Mouse (Mus musculus): ENCODE results near the gene Arhgef40. TPM values are rescaled to one million over a fixed set of nuclear protein-coding genes. Genes with fewer than 3 reads are reported as not detected.
A peak's percentile ranks its signal among the peaks of the same experiment; 100 is the strongest.

Gene Arhgef40
- polyA plus RNA-seq, 1 experiment = 48.0 TPM

DNA sequence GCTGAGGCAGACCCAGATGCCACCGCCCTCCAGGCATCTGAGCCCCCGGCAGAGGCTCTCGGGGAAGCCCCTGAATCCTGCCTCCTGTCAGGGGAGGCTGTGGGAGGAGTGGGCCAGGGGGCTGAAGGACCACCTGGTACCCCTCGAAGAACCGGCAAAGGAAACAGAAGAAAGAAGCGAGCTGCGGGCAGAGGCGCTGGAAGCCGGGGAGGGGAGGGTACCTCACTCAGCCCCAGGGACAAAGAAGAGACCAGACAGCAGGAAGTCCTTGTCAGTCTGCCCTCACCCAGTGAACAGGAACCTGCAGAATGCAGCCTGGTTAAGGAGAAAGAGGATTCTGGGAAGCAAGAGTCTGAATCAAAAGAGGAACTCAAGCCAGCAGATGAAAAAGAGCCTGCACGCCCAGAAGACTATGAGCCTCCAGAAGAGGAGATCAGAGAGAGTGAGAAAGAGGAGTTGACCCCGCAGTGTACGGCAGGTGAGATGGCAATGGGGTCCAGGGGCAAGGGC, 5.0 kb downstream of the Arhgef40 start:
- no peak for DNase-seq
- TF ChIP-seq CTCF (IDR thresholded peaks at IDR 0.05; ENCODE audit: borderline replicate concordance, insufficient read depth, low read depth, low read length) = no peak
- no peak for TF ChIP-seq POLR2A (IDR thresholded peaks at IDR 0.05; ENCODE audit: borderline replicate concordance, insufficient read depth, low read length)
- no peak overlapping the region for H3K27ac ChIP-seq (ENCODE audit: insufficient read depth, low read length)
- H3K4me3 ChIP-seq (replicated peaks; ENCODE audit: insufficient read depth, low read depth, low read length) = no peak overlapping the region
- WGBS = 71% methylated on average over 12 of the region's 12 CpGs
- no peaks in the 10 kb centered on the region for H3K27me3 ChIP-seq (ENCODE audit: control insufficient read depth, insufficient read depth, low read length)
- H3K4me1 ChIP-seq (ENCODE audit: control insufficient read depth, insufficient read depth, low read length) = no peaks in the 10 kb centered on the region

DNA sequence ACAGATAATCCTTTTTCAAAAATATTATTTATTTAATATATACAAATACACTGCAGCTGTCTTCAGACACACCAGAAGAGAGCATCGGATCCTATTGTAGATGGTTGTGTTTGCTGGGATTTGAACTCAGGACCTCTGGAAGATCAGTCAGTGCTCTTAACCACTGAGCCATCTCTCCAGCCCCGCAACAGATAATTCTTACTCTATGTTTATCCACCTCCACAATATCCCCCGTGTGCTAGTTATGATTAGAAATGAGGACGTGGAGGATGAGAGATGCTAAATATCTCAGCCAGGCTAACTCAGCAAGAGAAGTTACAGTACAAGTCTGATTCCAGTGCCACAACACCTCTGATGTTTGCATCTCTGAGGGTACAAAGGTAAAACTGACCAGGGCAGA, 9.9 kb downstream of the Arhgef40 start:
- Histone ChIP-seq H3K27me3 (ENCODE audit: control insufficient read depth, insufficient read depth, low read length) (no peaks in the 10 kb centered on the region), H3K27ac (ENCODE audit: insufficient read depth, low read length) (no peak overlapping the region), H3K4me3 (replicated peaks; ENCODE audit: insufficient read depth, low read depth, low read length) (no peak overlapping the region), H3K4me1 (ENCODE audit: control insufficient read depth, insufficient read depth, low read length) (no peaks in the 10 kb centered on the region)
- no peak for DNase-seq
- TF ChIP-seq POLR2A (IDR thresholded peaks at IDR 0.05; ENCODE audit: borderline replicate concordance, insufficient read depth, low read length) = no peak
- no peak for TF ChIP-seq CTCF (IDR thresholded peaks at IDR 0.05; ENCODE audit: borderline replicate concordance, insufficient read depth, low read depth, low read length)
- WGBS = 95% methylated on average over 4 of the region's 4 CpGs

DNA sequence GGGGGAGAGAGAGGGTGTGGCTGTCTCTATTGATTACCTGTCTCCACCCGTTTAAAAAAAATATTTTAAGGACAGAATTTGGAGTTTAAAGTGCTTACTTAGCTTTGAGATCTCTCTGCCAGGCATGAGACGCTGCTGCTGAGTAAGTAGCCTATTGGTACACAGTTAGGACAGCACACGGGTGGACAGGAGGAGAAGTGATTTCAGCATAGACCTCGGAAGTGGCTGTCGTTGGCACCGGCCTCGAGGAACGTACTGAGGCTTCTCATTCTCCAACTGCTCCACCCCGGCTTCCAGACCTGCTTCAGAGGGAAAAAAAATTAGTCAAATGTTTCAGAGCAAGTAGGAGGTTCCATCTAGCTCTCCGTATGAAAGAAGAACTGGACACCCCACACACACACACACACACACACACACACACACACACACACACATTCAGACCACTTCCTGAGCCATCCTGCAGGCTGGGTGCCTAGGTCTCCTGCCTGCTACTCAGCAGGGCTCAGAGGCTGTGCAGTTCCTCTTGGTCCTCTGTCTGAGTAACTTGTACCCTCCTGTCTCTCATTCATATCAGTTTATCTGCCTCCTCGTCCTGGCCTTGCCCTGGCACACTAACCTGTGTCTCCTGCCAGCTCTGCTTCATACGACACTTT, 10.8 kb downstream of the Arhgef40 start:
- 64% methylated on average over 12 of the region's 12 CpGs for WGBS
- no peak for DNase-seq
- TF ChIP-seq POLR2A (IDR thresholded peaks at IDR 0.05; ENCODE audit: borderline replicate concordance, insufficient read depth, low read length) (no peak), CTCF (IDR thresholded peaks at IDR 0.05; ENCODE audit: borderline replicate concordance, insufficient read depth, low read depth, low read length) (no peak)
- Histone ChIP-seq H3K4me1 (ENCODE audit: control insufficient read depth, insufficient read depth, low read length) (no peaks in the 10 kb centered on the region), H3K27me3 (ENCODE audit: control insufficient read depth, insufficient read depth, low read length) (no peaks in the 10 kb centered on the region), H3K4me3 (replicated peaks; ENCODE audit: insufficient read depth, low read depth, low read length) (no peak overlapping the region), H3K27ac (ENCODE audit: insufficient read depth, low read length) (no peak overlapping the region)

DNA sequence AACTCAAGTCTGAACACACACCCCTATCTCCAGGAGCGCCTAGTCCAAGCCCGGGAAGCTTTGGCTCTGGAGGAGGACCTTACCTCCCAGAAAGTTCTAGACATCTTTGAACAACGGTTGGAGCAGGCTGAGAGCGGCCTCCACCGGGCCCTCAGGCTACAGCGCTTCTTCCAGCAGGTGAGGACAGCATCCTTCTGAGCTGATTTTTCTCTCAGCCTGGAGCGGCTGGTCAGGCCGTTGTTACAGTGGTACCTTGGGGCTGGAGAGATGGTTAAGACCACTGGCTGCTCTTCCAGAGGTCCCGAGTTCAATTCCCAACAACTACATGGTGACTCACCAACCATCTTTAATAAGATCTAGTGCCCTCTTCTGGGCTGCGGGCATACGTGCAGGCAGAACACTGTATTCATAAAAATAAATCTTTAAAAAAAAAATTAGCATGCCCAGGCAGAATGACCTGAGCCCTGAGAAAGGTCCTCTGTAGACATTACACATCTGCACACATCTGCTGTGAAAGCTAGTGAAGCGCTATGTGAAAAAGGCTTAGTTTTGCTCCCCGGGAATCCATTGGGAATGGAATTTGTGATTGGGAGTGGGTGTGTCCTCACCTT, 11.8 kb downstream of the Arhgef40 start:
- H3K27me3 ChIP-seq (ENCODE audit: control insufficient read depth, insufficient read depth, low read length) = no peaks in the 10 kb centered on the region
- no peak overlapping the region for H3K27ac ChIP-seq (ENCODE audit: insufficient read depth, low read length)
- TF ChIP-seq POLR2A (IDR thresholded peaks at IDR 0.05; ENCODE audit: borderline replicate concordance, insufficient read depth, low read length) = no peak
- peak; percentile 41; the same call in 1 of the 2 replicates for TF ChIP-seq CTCF (IDR thresholded peaks at IDR 0.05; ENCODE audit: borderline replicate concordance, insufficient read depth, low read depth, low read length)
- DNase-seq = no peak
- no peak overlapping the region for H3K4me3 ChIP-seq (replicated peaks; ENCODE audit: insufficient read depth, low read depth, low read length)
- WGBS = 82% methylated on average over 13 of the region's 13 CpGs
- H3K4me1 ChIP-seq (ENCODE audit: control insufficient read depth, insufficient read depth, low read length) = no peaks in the 10 kb centered on the region

DNA sequence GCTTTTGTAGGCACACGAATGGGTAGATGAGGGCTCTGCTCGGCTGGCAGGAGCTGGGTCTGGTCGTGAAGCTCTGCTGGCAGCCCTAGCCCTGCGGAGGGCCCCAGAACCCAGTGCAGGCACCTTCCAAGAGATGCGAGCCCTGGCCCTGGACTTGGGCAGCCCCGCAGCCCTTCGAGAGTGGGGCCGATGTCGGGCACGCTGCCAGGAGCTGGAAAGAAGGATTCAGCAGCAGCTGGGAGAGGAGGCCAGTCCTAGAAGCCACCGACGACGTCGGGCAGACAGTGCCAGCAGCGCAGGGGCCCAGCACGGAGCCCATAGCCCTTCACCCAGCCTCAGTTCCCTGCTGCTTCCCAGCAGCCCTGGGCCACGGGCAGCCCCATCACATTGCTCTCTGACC, 12.3 kb downstream of the Arhgef40 start:
- no peak for DNase-seq
- no peak overlapping the region for H3K27ac ChIP-seq (ENCODE audit: insufficient read depth, low read length)
- H3K27me3 ChIP-seq (ENCODE audit: control insufficient read depth, insufficient read depth, low read length) = no peaks in the 10 kb centered on the region
- H3K4me1 ChIP-seq (ENCODE audit: control insufficient read depth, insufficient read depth, low read length) = peaks cover 1% of the 10 kb centered on the region; the same call in 1 of the 2 replicates
- WGBS = 21% methylated on average over 17 of the region's 17 CpGs
- TF ChIP-seq CTCF (IDR thresholded peaks at IDR 0.05; ENCODE audit: borderline replicate concordance, insufficient read depth, low read depth, low read length) = no peak
- no peak for TF ChIP-seq POLR2A (IDR thresholded peaks at IDR 0.05; ENCODE audit: borderline replicate concordance, insufficient read depth, low read length)
- H3K4me3 ChIP-seq (replicated peaks; ENCODE audit: insufficient read depth, low read depth, low read length) = no peak overlapping the region

DNA sequence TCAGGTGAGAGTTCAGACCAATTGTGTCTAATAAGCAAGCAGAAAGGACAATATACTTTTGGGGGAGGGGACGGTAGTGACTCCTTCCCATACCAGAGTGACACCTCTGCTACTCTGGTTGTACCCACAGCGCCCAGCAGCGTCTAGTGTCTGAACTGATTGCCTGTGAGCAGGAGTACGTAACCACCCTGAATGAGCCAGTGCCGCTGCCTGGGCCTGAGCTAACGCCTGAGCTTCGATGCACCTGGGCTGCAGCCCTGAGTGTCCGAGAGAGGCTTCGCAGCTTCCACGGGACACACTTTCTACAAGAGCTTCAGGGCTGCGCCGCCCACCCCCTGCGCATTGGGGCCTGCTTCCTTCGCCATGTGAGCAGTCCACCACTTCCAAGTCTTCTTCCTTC, 13.0 kb downstream of the Arhgef40 start:
- 86% methylated on average over 14 of the region's 14 CpGs for WGBS
- Histone ChIP-seq H3K4me3 (replicated peaks; ENCODE audit: insufficient read depth, low read depth, low read length) (no peak overlapping the region), H3K4me1 (ENCODE audit: control insufficient read depth, insufficient read depth, low read length) (peaks cover 3% of the 10 kb centered on the region; the same call in 1 of the 2 replicates), H3K27me3 (ENCODE audit: control insufficient read depth, insufficient read depth, low read length) (no peaks in the 10 kb centered on the region), H3K27ac (ENCODE audit: insufficient read depth, low read length) (no peak overlapping the region)
- TF ChIP-seq POLR2A (IDR thresholded peaks at IDR 0.05; ENCODE audit: borderline replicate concordance, insufficient read depth, low read length) (no peak), CTCF (IDR thresholded peaks at IDR 0.05; ENCODE audit: borderline replicate concordance, insufficient read depth, low read depth, low read length) (no peak)
- DNase-seq = no peak

DNA sequence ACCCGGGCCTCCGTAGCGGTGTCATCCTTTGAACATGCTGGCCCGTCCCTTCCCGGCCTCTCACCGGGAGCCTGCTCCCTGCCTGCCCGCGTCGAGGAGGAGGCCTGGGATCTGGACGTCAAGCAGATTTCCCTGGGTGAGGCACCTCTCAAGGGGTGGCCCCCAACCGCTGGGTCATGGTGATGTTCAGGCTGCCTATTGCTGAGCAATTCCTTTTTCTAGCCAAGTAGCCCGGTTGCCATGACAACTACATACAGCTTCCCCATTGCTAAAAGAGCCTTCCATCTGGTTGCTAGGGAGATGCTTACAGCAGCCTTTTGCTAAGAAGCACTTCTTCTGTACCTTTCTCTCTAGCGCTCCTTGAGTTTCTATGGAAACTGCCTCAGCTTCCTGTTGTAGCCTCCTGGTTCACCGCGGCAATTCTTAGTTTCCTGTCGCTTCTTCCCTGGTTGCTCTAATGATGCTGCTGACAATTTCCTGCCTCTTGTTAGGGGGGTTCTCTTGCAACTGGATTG, 19.5 kb downstream of the Arhgef40 start:
- peak in 1 of 2 experiments; percentile 73 for DNase-seq
- WGBS = 6% methylated on average over 16 of the region's 16 CpGs
- H3K4me3 ChIP-seq (replicated peaks; ENCODE audit: insufficient read depth, low read depth, low read length) = no peak overlapping the region

DNA sequence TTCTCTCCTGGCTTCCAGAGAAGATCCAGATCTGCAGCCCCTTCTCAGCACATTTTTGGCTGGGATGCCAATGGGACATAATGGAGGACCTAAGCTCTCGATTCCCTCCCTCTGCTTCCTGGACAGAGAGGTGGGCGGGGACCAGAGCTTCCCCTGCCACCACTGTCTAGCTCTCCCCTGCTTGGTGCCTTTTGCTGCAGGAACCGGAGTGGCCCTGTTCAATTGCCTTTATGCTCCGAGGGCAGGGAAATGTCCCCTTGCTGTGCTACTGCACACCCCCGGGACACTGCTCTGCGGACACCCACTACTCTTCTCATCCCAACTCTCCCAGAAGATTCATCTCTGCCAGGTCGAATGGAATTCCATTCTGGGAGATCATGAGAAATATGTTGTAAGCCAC, 20.6 kb downstream of the Arhgef40 start:
- WGBS = 42% methylated on average over 7 of the region's 7 CpGs
- no peak for TF ChIP-seq CTCF (IDR thresholded peaks at IDR 0.05; ENCODE audit: borderline replicate concordance, insufficient read depth, low read depth, low read length)
- TF ChIP-seq POLR2A (IDR thresholded peaks at IDR 0.05; ENCODE audit: borderline replicate concordance, insufficient read depth, low read length) = no peak
- Histone ChIP-seq H3K4me3 (replicated peaks; ENCODE audit: insufficient read depth, low read depth, low read length) (no peak overlapping the region), H3K27ac (ENCODE audit: insufficient read depth, low read length) (no peak overlapping the region), H3K4me1 (ENCODE audit: control insufficient read depth, insufficient read depth, low read length) (peaks cover 43% of the 10 kb centered on the region), H3K27me3 (ENCODE audit: control insufficient read depth, insufficient read depth, low read length) (no peaks in the 10 kb centered on the region)
- DNase-seq = no peak

More for the DNA sequence above, 19.5 kb downstream of the Arhgef40 start:
- Histone ChIP-seq H3K4me1 (ENCODE audit: control insufficient read depth, insufficient read depth, low read length) (peaks cover 37% of the 10 kb centered on the region), H3K27ac (ENCODE audit: insufficient read depth, low read length) (no peak overlapping the region), H3K27me3 (ENCODE audit: control insufficient read depth, insufficient read depth, low read length) (no peaks in the 10 kb centered on the region)
- TF ChIP-seq CTCF (IDR thresholded peaks at IDR 0.05; ENCODE audit: borderline replicate concordance, insufficient read depth, low read depth, low read length) (no peak), POLR2A (IDR thresholded peaks at IDR 0.05; ENCODE audit: borderline replicate concordance, insufficient read depth, low read length) (no peak)

Measured in cerebellum, adult 2 months (tissue).